Mouse (Mus musculus): ENCODE results near the gene Otub1.

Gene Otub1

GRCm38 (mm10) chr19:7172051-7172866 lies 33.9 kb downstream of the Otub1 start:
- peak; percentile 39 to 66 for DNase-seq

GRCm38 (mm10) chr19:7171447-7171846 lies 34.7 kb downstream of the Otub1 start:
- no peak for DNase-seq

- no peak for DNase-seq
These were observed 35.2 kb downstream of the Otub1 start for GRCm38 (mm10) chr19:7170916-7171315.

- DNase-seq, result no peak
These were observed 37.7 kb downstream of the Otub1 start for GRCm38 (mm10) chr19:7168423-7168822.

GRCm38 (mm10) chr19:7166767-7167166 lies 39.3 kb downstream of the Otub1 start:
- DNase-seq, result no peak

GRCm38 (mm10) chr19:7166200-7166711 lies 39.9 kb downstream of the Otub1 start:
- DNase-seq, result no peak

- DNase-seq, result peak; percentile 72 to 74
These were observed 40.5 kb downstream of the Otub1 start for GRCm38 (mm10) chr19:7165509-7166199.

GRCm38 (mm10) chr19:7164820-7165323 lies 41.2 kb downstream of the Otub1 start:
- peak in 1 of 2 experiments; percentile 42 for DNase-seq

- DNase-seq, result peak; percentile 48 to 55
These were observed 41.9 kb downstream of the Otub1 start for GRCm38 (mm10) chr19:7164238-7164637.

- DNase-seq, result no peak
These were observed 45.1 kb downstream of the Otub1 start for GRCm38 (mm10) chr19:7161064-7161463.

- DNase-seq, result peak; percentile 52 to 76
These were observed 45.8 kb downstream of the Otub1 start for GRCm38 (mm10) chr19:7160151-7160906.

- DNase-seq, result no peak
These were observed 48.4 kb downstream of the Otub1 start for GRCm38 (mm10) chr19:7157734-7158133.

- no peak for DNase-seq
These were observed 50.9 kb downstream of the Otub1 start for GRCm38 (mm10) chr19:7155196-7155595.

GRCm38 (mm10) chr19:7153232-7153631 lies 52.9 kb downstream of the Otub1 start:
- DNase-seq, result no peak

GRCm38 (mm10) chr19:7151927-7152653 lies 54.0 kb downstream of the Otub1 start:
- DNase-seq, result no peak

GRCm38 (mm10) chr19:7151300-7151926 lies 54.7 kb downstream of the Otub1 start:
- DNase-seq, result no peak

GRCm38 (mm10) chr19:7149158-7149685 lies 56.9 kb downstream of the Otub1 start:
- DNase-seq, result no peak

GRCm38 (mm10) chr19:7148541-7149085 lies 57.5 kb downstream of the Otub1 start:
- peak; percentile 48 to 61 for DNase-seq

Data from cerebellum, postnatal 14 days (tissue).